Mouse (Mus musculus): Measurements from ENCODE around the gene Ndufs2.

The Ndufs2 gene

DNA sequence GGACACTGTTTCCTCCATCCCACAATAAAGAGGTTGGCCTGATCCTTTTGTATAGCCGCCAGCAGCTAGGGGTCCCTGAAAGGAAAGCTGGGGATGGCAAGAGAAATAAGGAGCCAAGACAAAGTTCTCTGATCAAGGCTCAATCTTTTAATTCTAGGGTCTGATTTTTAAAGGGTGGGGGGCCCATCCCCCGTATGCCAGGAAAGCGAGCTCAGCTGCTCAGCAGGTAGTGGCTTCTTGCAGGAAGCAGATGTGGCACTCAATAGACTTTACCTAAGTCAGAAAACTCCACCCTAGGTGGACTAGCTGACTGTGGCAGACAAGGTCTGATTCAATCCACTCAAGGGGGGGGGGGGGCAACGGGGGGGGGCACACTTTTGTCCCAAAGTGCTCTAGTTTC lies 24.4 kb downstream of the Ndufs2 start:
- DNase-seq = no peak

- DNase-seq = no peak
These were observed 26.3 kb downstream of the Ndufs2 start, which contains the start of gene Apoa2 for GRCm38 (mm10) chr1:171224857-171225256. TSS of gene Apoa2 (plus strand) at chr1:171225054.

GRCm38 (mm10) chr1:171223796-171224195 lies 27.4 kb downstream of the Ndufs2 start:
- DNase-seq = peak; percentile 53

- no peak for DNase-seq
These were observed 28.0 kb downstream of the Ndufs2 start for GRCm38 (mm10) chr1:171223168-171223567.

GRCm38 (mm10) chr1:171222238-171223155 lies 28.7 kb downstream of the Ndufs2 start, which contains the start of gene Tomm40l:
TSS of gene Tomm40l (minus strand) at chr1:171222514.
- DNase-seq = peak; percentile 93

GRCm38 (mm10) chr1:171221281-171222193 lies 29.7 kb downstream of the Ndufs2 start:
- peak; percentile 45 for DNase-seq

- DNase-seq = peak; percentile 93
These were observed 30.3 kb downstream of the Ndufs2 start for GRCm38 (mm10) chr1:171220871-171221270.

DNA sequence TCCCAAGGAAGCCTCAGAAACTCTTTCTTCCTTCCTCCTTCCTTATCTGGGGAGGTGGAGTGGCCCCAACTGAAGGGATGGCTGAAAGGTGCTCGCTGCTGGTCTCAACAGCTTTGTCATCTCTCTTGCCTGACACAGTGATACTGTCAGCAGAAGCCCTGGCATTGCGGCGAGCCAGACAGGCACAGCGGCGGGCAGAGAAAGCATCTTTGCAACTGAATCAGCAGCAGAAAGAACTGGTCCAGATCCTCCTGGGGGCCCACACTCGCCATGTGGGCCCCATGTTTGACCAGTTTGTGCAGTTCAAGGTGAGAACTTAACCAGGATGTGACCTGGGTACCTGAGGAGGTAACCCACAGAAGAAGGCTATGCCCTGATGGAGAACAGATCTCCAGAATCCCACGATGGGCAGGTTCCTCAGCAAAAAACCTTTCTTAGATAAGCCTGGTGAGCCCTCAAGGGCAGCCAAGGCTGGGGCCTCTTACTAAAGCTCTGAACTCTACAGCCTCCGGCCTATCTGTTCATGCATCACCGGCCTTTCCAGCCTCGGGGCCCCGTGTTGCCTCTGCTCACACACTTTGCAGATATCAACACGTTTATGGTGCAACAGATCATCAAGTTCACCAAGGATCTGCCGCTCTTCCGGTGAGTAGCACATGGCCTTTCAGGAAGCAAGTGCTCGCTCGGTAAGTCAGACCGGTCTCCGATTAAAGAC lies 34.8 kb downstream of the Ndufs2 start:
- no peak for DNase-seq

GRCm38 (mm10) chr1:171213801-171214496 lies 37.2 kb downstream of the Ndufs2 start, which contains the start of gene Nr1i3:
TSS of gene Nr1i3 (plus strand) at chr1:171213970.
- no peak for DNase-seq

DNA sequence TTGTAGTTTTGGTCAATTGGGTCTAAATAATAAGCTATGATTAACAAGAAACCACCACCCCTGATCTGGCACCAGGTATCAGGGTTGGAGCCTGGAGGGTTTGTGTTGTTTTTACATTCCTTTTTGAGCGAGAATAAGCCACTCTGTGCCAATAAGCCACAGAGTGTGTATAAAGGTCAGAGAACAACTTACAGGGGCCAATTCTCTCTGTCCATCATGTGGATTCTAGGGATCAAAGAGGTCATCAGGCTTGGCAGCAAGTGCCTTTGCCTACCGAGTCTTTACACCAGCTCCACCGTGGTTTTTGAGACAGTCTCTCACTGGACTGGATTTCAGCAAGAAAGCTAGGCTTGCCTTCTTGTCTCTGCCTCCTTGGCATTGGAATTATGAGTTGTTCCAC lies 38.3 kb downstream of the Ndufs2 start:
- DNase-seq = no peak

DNA sequence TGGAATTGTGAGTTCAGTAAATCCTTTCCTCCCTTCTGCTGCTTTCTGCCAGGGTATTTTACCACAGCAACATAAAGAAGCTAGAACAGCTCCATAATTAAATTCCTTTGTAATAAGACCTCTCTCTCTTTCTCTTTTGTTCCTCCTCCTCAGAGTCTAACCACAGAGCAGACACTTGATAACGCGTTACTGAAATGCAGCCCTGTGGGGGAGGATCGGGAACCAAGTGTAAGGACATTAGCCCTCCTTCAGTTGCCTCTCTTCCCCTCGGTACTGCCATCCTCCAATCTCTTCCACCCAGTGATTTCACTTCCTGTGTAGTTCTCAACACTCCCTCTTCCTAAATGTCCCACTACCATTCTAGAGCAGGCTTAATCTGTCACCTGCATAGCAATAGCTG lies 41.8 kb downstream of the Ndufs2 start:
- DNase-seq = no peak

DNA sequence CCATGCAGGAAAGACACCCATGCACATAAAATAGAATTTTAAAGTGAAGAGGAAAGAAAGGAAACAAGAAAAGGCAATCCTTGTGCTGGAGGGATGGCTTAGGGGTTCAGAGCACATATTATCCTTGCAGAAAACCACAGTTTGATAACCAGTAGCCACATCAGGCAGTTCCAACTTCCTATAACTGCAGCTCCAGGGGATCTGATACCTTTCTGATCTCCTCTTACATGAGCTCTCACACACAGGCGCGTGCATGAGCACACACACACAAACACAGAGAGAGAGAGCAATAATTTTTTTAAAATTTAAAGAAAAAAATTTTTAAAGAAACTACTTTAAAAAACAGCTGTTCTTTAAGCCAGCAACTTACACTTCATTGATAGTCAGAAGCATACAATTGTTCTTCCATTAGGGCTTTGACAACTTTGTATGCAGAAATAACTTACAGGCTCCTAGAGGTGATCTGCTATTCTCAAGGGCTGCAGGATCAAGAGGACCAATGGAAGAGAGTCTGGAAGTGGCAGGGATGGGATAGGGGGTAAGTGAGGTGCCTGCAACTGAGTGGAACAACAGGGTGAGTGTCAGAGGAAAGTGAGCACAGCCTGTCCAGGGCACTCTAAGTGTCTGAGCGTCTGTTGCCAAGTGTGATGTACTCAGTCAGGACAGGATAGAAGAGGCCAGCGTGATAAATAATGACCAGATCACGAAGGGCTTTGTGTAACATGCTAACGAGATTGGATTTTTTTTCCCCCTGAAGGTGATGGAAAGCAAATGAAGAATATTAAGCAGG lies 45.3 kb downstream of the Ndufs2 start:
- no peak for DNase-seq

GRCm38 (mm10) chr1:171204249-171204644 lies 46.9 kb downstream of the Ndufs2 start:
- no peak for DNase-seq

DNA sequence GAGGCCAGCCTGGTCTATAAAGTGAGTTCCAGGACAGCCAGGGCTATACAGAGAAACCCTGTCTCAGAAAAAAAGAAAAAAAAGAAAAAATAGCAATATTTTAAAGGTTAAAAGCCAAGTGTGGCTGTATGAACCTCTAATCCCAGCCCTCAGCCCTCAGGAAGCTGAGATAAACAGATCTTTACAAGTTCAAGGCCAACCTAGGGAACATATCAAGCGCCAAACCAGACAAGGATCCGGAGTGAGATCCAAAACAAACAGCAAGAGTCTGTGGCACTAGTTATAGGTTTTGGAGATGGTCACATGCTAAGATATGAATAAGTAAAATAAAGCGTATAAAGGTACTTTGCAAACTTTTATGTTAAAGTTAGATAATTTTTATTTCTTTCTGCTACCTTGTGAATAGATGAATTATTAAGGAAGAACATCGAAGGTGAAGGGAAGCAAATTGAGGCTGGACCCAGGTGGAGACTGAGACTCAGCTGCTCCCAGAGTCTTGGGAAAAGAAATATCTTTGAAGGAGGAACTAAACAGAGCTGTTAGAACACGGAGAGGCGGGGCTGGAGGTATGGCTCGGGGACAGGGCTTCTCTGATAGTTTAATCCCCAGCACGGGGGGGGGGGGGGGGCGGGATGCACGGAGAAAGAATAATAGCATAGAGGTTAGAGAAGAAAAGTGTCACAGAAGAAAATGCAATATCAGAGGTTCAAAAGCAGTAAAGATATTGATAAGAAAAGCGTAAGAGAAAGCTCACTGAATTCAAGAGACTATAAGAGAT lies 47.5 kb downstream of the Ndufs2 start:
- no peak for DNase-seq

DNA sequence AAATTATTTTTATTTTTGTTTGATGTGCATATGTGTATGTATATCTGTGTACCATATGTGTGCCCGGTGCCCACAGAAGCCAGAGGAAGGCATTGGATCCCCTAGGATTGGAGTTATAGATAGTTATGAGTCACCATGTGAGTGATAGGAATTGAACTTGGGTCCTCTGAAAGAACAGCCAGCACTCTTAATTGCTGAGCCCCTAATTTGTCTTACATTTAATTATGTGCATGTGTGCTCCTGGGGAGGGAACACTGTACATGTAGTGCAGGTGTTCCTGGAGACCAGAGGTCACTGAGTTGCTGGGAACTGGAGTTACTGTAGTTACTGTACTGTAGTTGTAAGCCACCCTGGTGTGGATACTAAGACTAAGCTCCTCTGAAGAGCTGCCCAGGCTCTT lies 50.4 kb downstream of the Ndufs2 start:
- no peak for DNase-seq

GRCm38 (mm10) chr1:171199532-171199931 lies 51.7 kb downstream of the Ndufs2 start:
- DNase-seq = no peak

DNA sequence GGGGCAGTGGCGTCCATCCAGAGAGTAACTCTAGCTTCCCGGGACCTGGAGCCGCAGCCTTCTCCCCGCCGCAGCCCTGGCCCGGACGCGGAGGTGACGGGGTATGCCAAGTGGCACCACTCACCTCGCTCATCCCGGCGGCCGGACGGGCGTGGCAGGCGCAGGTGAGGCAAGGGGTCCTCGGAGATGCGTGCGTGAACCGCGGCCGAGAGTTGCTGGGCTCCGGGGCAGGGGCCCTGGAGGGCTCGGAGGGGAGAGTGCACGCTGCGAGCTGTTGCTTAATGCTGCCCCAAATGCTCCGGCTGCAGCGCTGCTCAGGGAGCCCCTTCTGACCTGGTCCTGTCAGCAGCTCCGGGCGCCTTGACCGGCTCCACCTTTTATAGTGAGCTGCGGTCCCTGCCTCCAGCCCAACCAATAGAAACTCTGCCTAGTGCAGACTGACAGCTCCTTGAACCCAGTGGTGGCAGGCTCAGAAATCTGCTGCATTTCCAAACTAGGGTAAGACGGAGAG lies 55.2 kb downstream of the Ndufs2 start, which contains the start of gene Pcp4l1:
Pcp4l1 (minus strand) TSS at position 382 of the 511 bp plus-strand sequence.
- DNase-seq = peak; percentile 68

GRCm38 (mm10) chr1:171195046-171195822 lies 56.0 kb downstream of the Ndufs2 start:
- DNase-seq = no peak
